Mouse (Mus musculus) stomach, embryonic 14.5 days (tissue): ENCODE data around the gene Erh. TPM values are rescaled to one million over a fixed set of nuclear protein-coding genes. Genes with fewer than 3 reads are reported as not detected.

Source experiments
- ATAC-seq: fragments of 200-750 bp; cut with Nextera tagmentation; 2 replicates; pipeline ENCODE4 v1.8.0; 2017; ENCODE audit warnings: low read depth, moderate TSS enrichment; ENCODE audit not compliant: insufficient number of reproducible peaks, insufficient read depth, low FRiP score
- H3K27ac ChIP-seq: fragments of 300-500 bp; sonication (generic); 2 replicates; pipeline ENCODE4 v1.5.1; 2014; ENCODE audit warnings: mild to moderate bottlenecking, low read length, moderate library complexity, mixed read lengths
- H3K27me3 ChIP-seq: fragments of 300-500 bp; sonication (generic); 2 replicates; pipeline ENCODE4 v1.6.1; 2014; ENCODE audit warnings: low read length, control low read depth, mixed read lengths; ENCODE audit not compliant: control insufficient read depth, insufficient read depth
- H3K36me3 ChIP-seq: fragments of 300-500 bp; sonication (generic); 2 replicates; pipeline ENCODE4 v1.6.1; 2014; ENCODE audit warnings: mild to moderate bottlenecking, control low read depth, low read length, moderate library complexity, mixed read lengths; ENCODE audit not compliant: control insufficient read depth, insufficient read depth
- H3K4me1 ChIP-seq: fragments of 300-500 bp; sonication (generic); 2 replicates; pipeline ENCODE4 v1.6.1; 2014; ENCODE audit warnings: low read length, control low read depth, mixed read lengths; ENCODE audit not compliant: control insufficient read depth, insufficient read depth
- H3K4me2 ChIP-seq: fragments of 300-500 bp; sonication (generic); replicated peaks from 2 replicates; pipeline ENCODE4 v1.6.1; 2014; ENCODE audit warnings: low read depth, low read length, control low read depth
- H3K4me3 ChIP-seq: fragments of 300-500 bp; sonication (generic); 2 replicates; pipeline ENCODE4 v1.5.1; 2014; ENCODE audit warnings: low read depth, low read length, control low read depth
- H3K9ac ChIP-seq: fragments of 300-500 bp; sonication (generic); replicated peaks from 2 replicates; pipeline ENCODE4 v1.6.1; 2014; ENCODE audit warnings: low read depth, mild to moderate bottlenecking, control low read depth, low read length, moderate library complexity, mixed read lengths
- H3K9me3 ChIP-seq: fragments of 300-500 bp; sonication (generic); 2 replicates; pipeline ENCODE4 v1.6.1; 2016; ENCODE audit warnings: low read depth, low read length, control low read depth; ENCODE audit not compliant: control insufficient read depth
- WGBS: fragments of 180-500 bp; shearing (Covaris S2); extraction: QIAGEN DNeasy Blood & Tissue Kit; methylation state at CpG from one replicate; pipeline ENCODE4 v1.1.7; 2014; 5-methylcytosine and 5-hydroxymethylcytosine counted together
- polyA plus RNA-seq: library from polyadenylated mRNA; unstranded; fragments of >200 nt; fragmentation: Nextera tagmentation; extraction: Ambion mirVana; gene quantifications from 2 replicates; pipeline ENCODE4 v1.2.1, GENCODE M21; 2014

The Erh gene
- polyA plus RNA-seq, 1 experiment from 2014 or later = 271 TPM

DNA sequence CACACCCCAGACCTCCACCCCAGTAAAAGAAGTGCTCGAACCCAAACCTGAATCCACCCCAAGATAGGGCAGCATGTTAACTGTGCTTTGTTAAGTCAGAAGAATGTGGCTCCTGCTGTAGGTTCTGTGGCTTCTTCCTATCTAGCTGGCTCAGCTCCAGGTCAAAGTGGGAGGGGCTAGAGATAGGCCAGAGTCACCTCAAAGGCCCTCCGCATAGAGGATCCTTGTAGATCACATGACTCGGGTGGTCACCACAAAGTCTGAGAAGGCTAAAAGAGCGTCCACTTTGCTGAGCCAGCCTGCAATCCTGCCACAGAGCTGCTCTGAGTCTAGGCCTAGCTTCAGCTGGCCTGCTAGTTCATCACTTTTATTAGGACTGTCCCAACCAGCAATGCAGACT is 50.0 kb downstream of the Erh start:
- WGBS = 96% methylated on average over 4 of the region's 4 CpGs

DNA sequence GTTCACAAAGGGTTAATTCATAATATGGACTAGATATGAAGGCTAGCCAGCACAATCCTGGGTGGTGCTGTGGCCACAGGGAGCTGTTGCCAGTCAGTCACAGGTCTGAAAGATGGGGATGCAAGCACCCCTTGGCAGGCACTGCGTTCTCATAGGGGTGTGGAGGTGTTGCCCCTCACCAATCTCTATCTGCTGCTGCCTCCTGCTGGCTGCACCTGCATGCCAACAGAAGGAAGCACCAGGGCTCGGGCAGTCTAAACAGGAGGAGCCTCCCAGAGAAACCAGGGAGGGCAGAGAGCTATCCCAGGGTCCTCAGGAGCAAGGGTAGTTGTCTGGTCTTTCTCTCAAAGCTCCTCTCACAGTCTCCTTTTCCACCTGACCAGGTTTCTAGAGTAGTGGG is 59.2 kb downstream of the Erh start:
- Histone ChIP-seq H3K27me3 (no peaks in the 10 kb centered on the region), H3K9me3 (no peaks in the 10 kb centered on the region), H3K9ac (no peak overlapping the region), H3K4me2 (no peak overlapping the region), H3K4me3 (no peak overlapping the region), H3K27ac (no peak overlapping the region), H3K4me1 (peaks cover 4% of the 10 kb centered on the region; the same call in 1 of the 2 replicates), H3K36me3 (no peaks in the 10 kb centered on the region)
- 17% methylated on average over 2 of the region's 2 CpGs for WGBS
- ATAC-seq = no peak

More for the DNA sequence above, 50.0 kb downstream of the Erh start:
- no peak overlapping the region for H3K9ac ChIP-seq
- no peaks in the 10 kb centered on the region for H3K27me3 ChIP-seq
- ATAC-seq = no peak
- no peak overlapping the region for H3K27ac ChIP-seq
- no peaks in the 10 kb centered on the region for H3K9me3 ChIP-seq
- H3K36me3 ChIP-seq = no peaks in the 10 kb centered on the region
- no peak overlapping the region for H3K4me3 ChIP-seq
- no peak overlapping the region for H3K4me2 ChIP-seq
- H3K4me1 ChIP-seq = peaks cover 4% of the 10 kb centered on the region; the same call in 1 of the 2 replicates

Other genes with a start within 250 kb of the Erh start
- gene Dcaf5, start 207.7 kb downstream of the Erh start, polyA plus RNA-seq = 11.9 and 12.6 TPM in 2 replicates
- gene Exd2, start 181.2 kb downstream of the Erh start, polyA plus RNA-seq = 33.0 and 34.4 TPM in 2 replicates
- gene Galnt16, start 126.1 kb downstream of the Erh start, polyA plus RNA-seq = 10.8 and 11.3 TPM in 2 replicates
- 27.0 and 32.0 TPM in 2 replicates for gene Slc39a9, start 458 bp downstream of the Erh start, polyA plus RNA-seq
- gene Plekhd1, start 48.2 kb upstream of the Erh start, polyA plus RNA-seq = 3.9 and 6.5 TPM in 2 replicates
- 0.25 and 0.26 TPM in 2 replicates for gene Ccdc177, start 116.3 kb upstream of the Erh start, polyA plus RNA-seq
- 20.8 and 22.6 TPM in 2 replicates for gene Susd6, start 146.2 kb upstream of the Erh start, polyA plus RNA-seq